Mouse (Mus musculus) heart, embryonic 16.5 days (tissue): ENCODE data around the gene Nectin4. TPM values are rescaled to one million over a fixed set of nuclear protein-coding genes. Genes with fewer than 3 reads are reported as not detected.
"Not testable (repeated sequence)": the region's sequence is repeated elsewhere in the genome, so short reads cannot be mapped to it uniquely, and the experiment has no call there.

Experiments used
- ATAC-seq: fragments of 200-750 bp; cut with Nextera tagmentation; replicated peaks from 2 replicates; pipeline ENCODE4 v1.8.0; 2017; ENCODE audit warnings: moderate number of reproducible peaks; ENCODE audit not compliant: insufficient read depth, low FRiP score; ENCODE audit errors: extremely low read depth
- H3K27ac ChIP-seq: fragments of 300-500 bp; sonication (generic); 2 replicates; pipeline ENCODE4 v1.5.1; 2014; ENCODE audit warnings: mild to moderate bottlenecking, low read length, control low read depth, moderate library complexity
- H3K27me3 ChIP-seq: fragments of 300-500 bp; sonication (generic); 2 replicates; pipeline ENCODE4 v1.6.1; 2014; ENCODE audit warnings: low read length, mixed read lengths; ENCODE audit not compliant: control insufficient read depth, insufficient read depth
- H3K36me3 ChIP-seq: fragments of 300-500 bp; sonication (generic); 2 replicates; pipeline ENCODE4 v1.6.1; 2014; ENCODE audit not compliant: control insufficient read depth, insufficient read depth
- H3K4me1 ChIP-seq: fragments of 300-500 bp; sonication (generic); 2 replicates; pipeline ENCODE4 v1.6.1; 2014; ENCODE audit warnings: low read length, mixed read lengths; ENCODE audit not compliant: control insufficient read depth, insufficient read depth
- H3K4me2 ChIP-seq: fragments of 300-500 bp; sonication (generic); 2 replicates; pipeline ENCODE4 v1.6.1; 2014; ENCODE audit warnings: low read depth, mild to moderate bottlenecking, control low read depth, low read length
- H3K4me3 ChIP-seq: fragments of 300-500 bp; sonication (generic); 2 replicates; pipeline ENCODE4 v1.5.1; 2014; ENCODE audit warnings: mild to moderate bottlenecking, control low read depth, low read length
- H3K9ac ChIP-seq: fragments of 300-500 bp; sonication (generic); 2 replicates; pipeline ENCODE4 v1.6.1; 2014; ENCODE audit warnings: low read length, control low read depth
- H3K9me3 ChIP-seq: fragments of 300-500 bp; sonication (generic); replicated peaks from 2 replicates; pipeline ENCODE4 v1.6.1; 2016; ENCODE audit warnings: low read length; ENCODE audit not compliant: control insufficient read depth
- WGBS: fragments of 180-500 bp; shearing (Covaris S2); extraction: QIAGEN DNeasy Blood & Tissue Kit; methylation state at CpG from one replicate; pipeline ENCODE4 v1.1.7; 2014; 5-methylcytosine and 5-hydroxymethylcytosine counted together
- polyA plus RNA-seq: library from polyadenylated mRNA; unstranded; fragments of >200 nt; fragmentation: Nextera tagmentation; extraction: Ambion mirVana; gene quantifications from 2 replicates; pipeline ENCODE4 v1.2.1, GENCODE M21; 2015

Nectin4 gene
- 0.39 and 0.81 TPM in 2 replicates for polyA plus RNA-seq

- Histone ChIP-seq H3K27ac (no peak within 1 kb of the TSS), H3K36me3 (no peaks in the 10 kb centered on the region), H3K9ac (no peak within 1 kb of the TSS), H3K27me3 (peaks cover 2% of the 10 kb centered on the region; the same call in 1 of the 2 replicates), H3K4me1 (no peaks in the 10 kb centered on the region), H3K4me3 (no peak within 1 kb of the TSS), H3K9me3 (no peaks in the 10 kb centered on the region), H3K4me2 (no peak within 1 kb of the TSS)
- 38% methylated on average over 20 of the region's 20 CpGs for WGBS
- no peak for ATAC-seq
Measured at GRCm38 (mm10) chr1:171369845-171370556, at the start of gene Nectin4. Gene Nectin4, plus strand, starts transcription at chr1:171370099.

GRCm38 (mm10) chr1:171320151-171320550 is 49.7 kb upstream of the Nectin4 start:
- H3K4me3 ChIP-seq = peak overlapping the region; percentile 30
- H3K4me1 ChIP-seq = 0 out of 2 replicates have a peak, but pooled peaks cover 2% of the 10 kb centered on the region
- H3K9ac ChIP-seq = peak overlapping the region; percentile 20; the same call in 1 of the 2 replicates
- 29% methylated on average over 5 of the region's 5 CpGs for whole genome bisulfite sequencing
- no peak for ATAC-seq
- peak overlapping the region; percentile 50 for H3K4me2 ChIP-seq
- H3K27ac ChIP-seq = no peak overlapping the region
- no peaks in the 10 kb centered on the region for H3K36me3 ChIP-seq
- H3K27me3 ChIP-seq = no peaks in the 10 kb centered on the region
- H3K9me3 ChIP-seq = no peaks in the 10 kb centered on the region

- Histone ChIP-seq H3K9me3 (no peaks in the 10 kb centered on the region), H3K9ac (no peak overlapping the region), H3K4me3 (no peak overlapping the region), H3K27ac (no peak overlapping the region), H3K36me3 (no peaks in the 10 kb centered on the region), H3K4me2 (no peak overlapping the region), H3K27me3 (no peaks in the 10 kb centered on the region), H3K4me1 (0 out of 2 replicates have a peak, but pooled peaks cover 5% of the 10 kb centered on the region)
- ATAC-seq = no peak
Measured at GRCm38 (mm10) chr1:171321415-171321814, 48.5 kb upstream of the Nectin4 start.

- no peak overlapping the region for H3K9ac ChIP-seq
- ATAC-seq = no peak
Measured at GRCm38 (mm10) chr1:171322012-171322411, 47.9 kb upstream of the Nectin4 start.

GRCm38 (mm10) chr1:171325571-171325970 is 44.3 kb upstream of the Nectin4 start:
- no peak for ATAC-seq
- WGBS = 71% methylated on average over 2 of the region's 2 CpGs
- H3K36me3 ChIP-seq = no peaks in the 10 kb centered on the region
- no peak overlapping the region for H3K9ac ChIP-seq
- peaks cover 18% of the 10 kb centered on the region for H3K4me1 ChIP-seq
- no peak overlapping the region for H3K27ac ChIP-seq
- no peak overlapping the region for H3K4me3 ChIP-seq
- H3K4me2 ChIP-seq = no peak overlapping the region
- H3K27me3 ChIP-seq = no peaks in the 10 kb centered on the region
- no peaks in the 10 kb centered on the region for H3K9me3 ChIP-seq

More at GRCm38 (mm10) chr1:171322012-171322411, 47.9 kb upstream of the Nectin4 start:
- no peaks in the 10 kb centered on the region for H3K27me3 ChIP-seq
- H3K4me3 ChIP-seq = no peak overlapping the region
- no peak overlapping the region for H3K4me2 ChIP-seq
- no peak overlapping the region for H3K27ac ChIP-seq
- H3K4me1 ChIP-seq = 0 out of 2 replicates have a peak, but pooled peaks cover 5% of the 10 kb centered on the region
- no peaks in the 10 kb centered on the region for H3K9me3 ChIP-seq
- WGBS = 90% methylated on average over 1 of the region's 1 CpGs
- H3K36me3 ChIP-seq = no peaks in the 10 kb centered on the region

GRCm38 (mm10) chr1:171326588-171326987 is 43.3 kb upstream of the Nectin4 start:
- peaks cover 24% of the 10 kb centered on the region for H3K4me1 ChIP-seq
- not testable (repeated sequence) for H3K4me2 ChIP-seq, H3K4me3 ChIP-seq, H3K9ac ChIP-seq, H3K27me3 ChIP-seq, H3K27ac ChIP-seq, H3K9me3 ChIP-seq, H3K36me3 ChIP-seq, ATAC-seq
- WGBS = 73% methylated on average over 4 of the region's 4 CpGs

- WGBS = 15% methylated on average over 9 of the region's 9 CpGs
- H3K27ac ChIP-seq = peak overlapping the region; percentile 100
- peaks cover 32% of the 10 kb centered on the region for H3K4me1 ChIP-seq
- no peaks in the 10 kb centered on the region for H3K36me3 ChIP-seq
- peak overlapping the region; percentile 97 for H3K4me2 ChIP-seq
- no peaks in the 10 kb centered on the region for H3K9me3 ChIP-seq
- H3K27me3 ChIP-seq = no peaks in the 10 kb centered on the region
- peak overlapping the region; percentile 99 for H3K9ac ChIP-seq
- ATAC-seq = no peak
- peak overlapping the region; percentile 93 for H3K4me3 ChIP-seq
Measured at GRCm38 (mm10) chr1:171328244-171328643, 41.7 kb upstream of the Nectin4 start.

- peak within 1 kb of the TSS; percentile 93 for H3K4me3 ChIP-seq
- H3K9me3 ChIP-seq = no peaks in the 10 kb centered on the region
- peak within 1 kb of the TSS; percentile 97 for H3K4me2 ChIP-seq
- H3K4me1 ChIP-seq = peaks cover 33% of the 10 kb centered on the region
- no peaks in the 10 kb centered on the region for H3K36me3 ChIP-seq
- ATAC-seq = peak; percentile 90
- H3K27me3 ChIP-seq = no peaks in the 10 kb centered on the region
- H3K9ac ChIP-seq = peak within 1 kb of the TSS; percentile 99
- under 1% methylated on average over 41 of the region's 48 CpGs for WGBS
- peak within 1 kb of the TSS; percentile 100 for H3K27ac ChIP-seq
Measured at GRCm38 (mm10) chr1:171328839-171329432, 41.0 kb upstream of the Nectin4 start, which contains the start of gene Dedd. Gene Dedd, plus strand, starts transcription at chr1:171329145.
